Mouse (Mus musculus): Measurements from ENCODE around the gene Pakap. TPM values are rescaled to one million over a fixed set of nuclear protein-coding genes. Genes with fewer than 3 reads are reported as not detected.
A peak's percentile ranks its signal among the peaks of the same experiment; 100 is the strongest.

Pakap gene
- polyA plus RNA-seq, 1 experiment from 2014 or later: 10.5 TPM

DNA sequence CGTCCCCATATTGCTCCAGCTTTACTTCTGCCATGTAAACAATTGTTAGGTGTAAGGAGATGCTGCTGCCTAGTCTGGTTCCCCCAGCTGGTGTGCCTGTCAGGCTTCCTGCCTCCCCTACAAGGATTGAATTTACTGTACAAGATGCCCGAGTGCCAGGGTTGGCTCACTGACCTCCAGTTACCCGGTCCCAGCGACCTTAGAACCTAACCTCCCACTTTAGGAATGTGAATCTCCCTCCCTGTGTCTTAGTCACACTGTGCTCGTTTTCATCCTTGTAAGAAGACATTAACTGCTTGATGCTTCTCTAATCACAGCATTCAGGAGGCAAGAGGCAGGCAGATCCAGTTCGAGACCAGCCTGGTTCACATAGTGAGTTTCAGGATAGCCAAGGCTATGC is 293.2 kb downstream of the Pakap start:
- no peaks in the 10 kb centered on the region for H3K9me3 ChIP-seq
- no peak for ATAC-seq (ENCODE audit: low FRiP score, low read depth)
- H3K4me2 ChIP-seq: no peak overlapping the region
- H3K27me3 ChIP-seq: no peaks in the 10 kb centered on the region
- H3K36me3 ChIP-seq: peaks cover 10% of the 10 kb centered on the region; the same call in 1 of the 2 replicates
- no peak overlapping the region for H3K9ac ChIP-seq
- H3K4me1 ChIP-seq (replicated peaks): no peaks in the 10 kb centered on the region; the same call in 1 of the 2 replicates
- 79% methylated on average over 6 of the region's 6 CpGs for WGBS
- no peak overlapping the region for H3K27ac ChIP-seq (replicated peaks)
- H3K4me3 ChIP-seq: no peak overlapping the region

- Histone ChIP-seq H3K9ac (no peak overlapping the region), H3K4me3 (no peak overlapping the region), H3K4me2 (no peak overlapping the region), H3K27ac (replicated peaks) (no peak overlapping the region), H3K36me3 (peaks cover 3% of the 10 kb centered on the region; the same call in 1 of the 2 replicates), H3K4me1 (replicated peaks) (peaks cover 5% of the 10 kb centered on the region; the same call in 1 of the 2 replicates), H3K9me3 (no peaks in the 10 kb centered on the region), H3K27me3 (no peaks in the 10 kb centered on the region)
- 85% methylated on average over 8 of the region's 8 CpGs for whole genome bisulfite sequencing
- no peak for ATAC-seq (ENCODE audit: low FRiP score, low read depth)
Observed at GRCm38 (mm10) chr4:57861856-57862255, 293.9 kb downstream of the Pakap start.

DNA sequence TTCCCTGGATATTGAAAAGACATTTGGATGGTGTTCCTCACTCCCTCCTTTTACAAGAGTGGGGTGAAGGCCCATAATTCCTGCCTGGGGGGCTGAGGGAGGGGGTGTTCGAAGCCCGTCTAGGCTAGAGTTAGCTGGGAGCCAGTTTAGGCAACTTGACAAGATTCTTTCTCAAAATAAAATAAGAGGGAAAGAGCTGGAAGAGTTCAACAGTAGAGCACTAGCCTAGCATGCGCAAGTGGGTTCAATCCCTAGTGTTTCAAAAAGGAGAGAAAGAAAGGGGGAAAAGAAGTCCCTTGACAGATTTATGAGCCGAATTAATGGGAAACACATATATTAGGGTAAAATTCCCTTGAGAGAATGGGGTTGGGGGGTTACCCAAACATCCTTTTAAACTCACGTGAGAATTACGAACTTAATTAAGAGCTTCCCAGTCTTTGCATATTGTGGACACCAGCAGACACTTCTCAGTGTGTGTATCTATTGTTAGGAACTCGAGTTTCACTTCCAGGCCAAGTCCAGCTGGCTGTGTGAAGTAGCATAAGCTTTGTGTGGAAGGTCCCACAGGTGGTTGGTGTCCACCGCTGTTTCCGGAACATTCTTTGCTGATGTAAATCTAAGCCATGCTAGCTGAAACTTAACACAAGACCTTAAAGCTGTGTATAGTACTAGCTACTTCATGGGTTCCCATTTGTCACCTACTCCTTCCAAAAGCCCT is 294.4 kb downstream of the Pakap start:
- Histone ChIP-seq H3K9ac (no peak overlapping the region), H3K4me2 (no peak overlapping the region), H3K27ac (replicated peaks) (no peak overlapping the region), H3K4me3 (no peak overlapping the region), H3K4me1 (replicated peaks) (peaks cover 10% of the 10 kb centered on the region; the same call in 1 of the 2 replicates), H3K9me3 (no peaks in the 10 kb centered on the region), H3K27me3 (no peaks in the 10 kb centered on the region), H3K36me3 (no peaks in the 10 kb centered on the region)
- ATAC-seq (ENCODE audit: low FRiP score, low read depth): no peak
- WGBS: 77% methylated on average over 9 of the region's 9 CpGs

- peaks cover 12% of the 10 kb centered on the region; the same call in 1 of the 2 replicates for H3K4me1 ChIP-seq (replicated peaks)
- no peaks in the 10 kb centered on the region for H3K9me3 ChIP-seq
- H3K36me3 ChIP-seq: no peaks in the 10 kb centered on the region
- no peak overlapping the region for H3K4me3 ChIP-seq
- H3K4me2 ChIP-seq: no peak overlapping the region
- H3K9ac ChIP-seq: no peak overlapping the region
- H3K27me3 ChIP-seq: no peaks in the 10 kb centered on the region
- no peak overlapping the region for H3K27ac ChIP-seq (replicated peaks)
- no peak for ATAC-seq (ENCODE audit: low FRiP score, low read depth)
- WGBS: 41% methylated on average over 2 of the region's 2 CpGs
Observed at GRCm38 (mm10) chr4:57866088-57866487, 298.1 kb downstream of the Pakap start.

GRCm38 (mm10) chr4:57866990-57867389 is 299.0 kb downstream of the Pakap start:
- Histone ChIP-seq H3K4me3 (no peak overlapping the region), H3K4me2 (no peak overlapping the region; the same call in 1 of the 2 replicates), H3K4me1 (replicated peaks) (peaks cover 12% of the 10 kb centered on the region; the same call in 1 of the 2 replicates), H3K9ac (no peak overlapping the region), H3K9me3 (no peaks in the 10 kb centered on the region), H3K27ac (replicated peaks) (0 out of 2 replicates have a peak overlapping the region, but pooled peaks have one; percentile 27), H3K36me3 (no peaks in the 10 kb centered on the region), H3K27me3 (no peaks in the 10 kb centered on the region)
- WGBS: 50% methylated on average over 9 of the region's 9 CpGs
- ATAC-seq (ENCODE audit: low FRiP score, low read depth): peak; percentile 51; the same call in 1 of the 2 replicates

DNA sequence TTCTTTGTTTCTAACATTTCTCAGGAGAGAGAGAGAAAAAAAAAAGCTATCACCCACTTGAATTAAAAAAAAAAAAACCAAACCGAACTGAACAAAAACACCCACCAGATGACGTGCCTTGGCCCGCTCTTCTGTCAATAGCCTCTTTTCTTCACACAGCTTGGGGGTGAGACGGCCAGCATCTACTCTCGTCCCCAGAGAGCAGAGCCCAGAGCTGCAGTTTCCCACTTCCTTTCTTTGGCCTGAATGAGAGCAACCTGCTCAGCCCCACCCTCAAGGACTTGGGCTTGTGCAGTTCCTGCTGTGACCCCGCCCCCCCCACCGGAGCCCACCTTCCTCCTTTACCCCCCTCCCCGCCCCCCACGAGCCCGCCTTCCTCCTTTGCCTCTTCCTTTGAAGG is 299.5 kb downstream of the Pakap start:
- no peaks in the 10 kb centered on the region for H3K9me3 ChIP-seq
- 32% methylated on average over 9 of the region's 10 CpGs for WGBS
- no peak overlapping the region; the same call in 1 of the 2 replicates for H3K4me2 ChIP-seq
- no peak overlapping the region for H3K4me3 ChIP-seq
- no peaks in the 10 kb centered on the region for H3K36me3 ChIP-seq
- peaks cover 12% of the 10 kb centered on the region; the same call in 1 of the 2 replicates for H3K4me1 ChIP-seq (replicated peaks)
- ATAC-seq (ENCODE audit: low FRiP score, low read depth): no peak
- no peak overlapping the region for H3K27ac ChIP-seq (replicated peaks)
- no peaks in the 10 kb centered on the region for H3K27me3 ChIP-seq
- H3K9ac ChIP-seq: no peak overlapping the region

DNA sequence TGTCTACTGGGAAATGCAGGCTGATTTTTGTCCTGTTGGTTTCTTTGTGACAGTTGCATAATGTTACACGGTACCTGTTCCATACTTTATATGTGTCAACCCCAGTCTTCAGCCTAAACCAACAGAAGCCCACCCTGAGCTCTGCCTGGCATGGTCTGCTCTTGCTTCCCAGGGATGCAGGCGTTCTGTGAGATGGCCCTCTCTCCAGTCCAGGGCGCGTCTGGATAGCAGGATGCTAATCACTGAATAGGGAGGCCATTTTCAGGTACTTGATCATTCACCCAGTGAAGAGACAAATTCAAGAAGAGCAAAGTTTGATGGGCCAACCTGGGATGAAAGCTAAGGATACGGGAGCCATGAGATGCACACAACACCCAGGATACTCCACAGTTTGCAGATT is 311.2 kb downstream of the Pakap start:
- Histone ChIP-seq H3K27me3 (no peaks in the 10 kb centered on the region), H3K9me3 (no peaks in the 10 kb centered on the region), H3K9ac (no peak overlapping the region), H3K27ac (replicated peaks) (no peak overlapping the region), H3K4me1 (replicated peaks) (0 out of 2 replicates have a peak, but pooled peaks cover 1% of the 10 kb centered on the region), H3K36me3 (no peaks in the 10 kb centered on the region), H3K4me3 (no peak overlapping the region), H3K4me2 (no peak overlapping the region)
- no peak for ATAC-seq (ENCODE audit: low FRiP score, low read depth)
- WGBS: 94% methylated on average over 5 of the region's 5 CpGs

DNA sequence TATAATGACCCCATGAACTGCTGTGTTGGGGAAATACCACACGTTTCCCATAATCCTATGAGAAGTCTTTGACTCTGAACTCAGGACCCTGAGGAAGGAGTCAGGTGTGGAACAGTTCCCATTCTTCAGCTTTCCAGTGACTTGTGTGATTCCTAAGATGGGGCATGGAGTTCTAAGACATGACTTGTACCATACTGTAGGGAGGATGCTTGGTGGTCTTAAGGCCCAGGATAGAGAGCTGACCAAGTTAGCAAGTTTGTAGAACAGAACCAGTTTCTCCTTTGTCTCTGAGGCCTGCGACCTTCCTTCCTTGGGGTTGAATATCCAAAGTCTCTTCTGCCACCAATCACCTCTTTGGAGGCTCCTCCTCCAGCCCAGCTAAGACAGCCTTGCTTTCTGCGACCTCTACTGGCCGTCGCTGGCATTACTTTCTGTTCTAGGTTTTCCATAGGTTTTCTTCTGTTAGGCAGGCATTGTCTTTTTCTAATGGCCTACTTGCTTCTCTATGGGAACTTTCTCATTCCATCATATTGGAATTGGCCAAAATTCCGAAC is 311.9 kb downstream of the Pakap start:
- Histone ChIP-seq H3K4me2 (no peak overlapping the region), H3K27ac (replicated peaks) (no peak overlapping the region), H3K4me1 (replicated peaks) (0 out of 2 replicates have a peak, but pooled peaks cover 5% of the 10 kb centered on the region), H3K4me3 (no peak overlapping the region), H3K9me3 (no peaks in the 10 kb centered on the region), H3K36me3 (no peaks in the 10 kb centered on the region), H3K27me3 (no peaks in the 10 kb centered on the region), H3K9ac (no peak overlapping the region)
- WGBS: 14% methylated on average over 6 of the region's 6 CpGs
- ATAC-seq (ENCODE audit: low FRiP score, low read depth): peak; percentile 48; the same call in 1 of the 2 replicates

GRCm38 (mm10) chr4:57883520-57884421 is 315.8 kb downstream of the Pakap start:
- H3K36me3 ChIP-seq: no peaks in the 10 kb centered on the region
- H3K9me3 ChIP-seq: no peaks in the 10 kb centered on the region
- no peak overlapping the region for H3K4me3 ChIP-seq
- ATAC-seq (ENCODE audit: low FRiP score, low read depth): no peak; the same call in 1 of the 2 replicates
- no peak overlapping the region for H3K4me2 ChIP-seq
- H3K4me1 ChIP-seq (replicated peaks): peaks cover 5% of the 10 kb centered on the region; the same call in 1 of the 2 replicates
- H3K9ac ChIP-seq: no peak overlapping the region
- no peak overlapping the region for H3K27ac ChIP-seq (replicated peaks)
- WGBS: 69% methylated on average over 7 of the region's 7 CpGs
- H3K27me3 ChIP-seq: no peaks in the 10 kb centered on the region

- Histone ChIP-seq H3K27ac (replicated peaks) (no peak overlapping the region), H3K9me3 (no peaks in the 10 kb centered on the region), H3K9ac (no peak overlapping the region), H3K27me3 (no peaks in the 10 kb centered on the region), H3K4me1 (replicated peaks) (peaks cover 5% of the 10 kb centered on the region; the same call in 1 of the 2 replicates), H3K4me2 (no peak overlapping the region), H3K36me3 (no peaks in the 10 kb centered on the region), H3K4me3 (no peak overlapping the region)
- WGBS: 91% methylated on average over 3 of the region's 3 CpGs
- ATAC-seq (ENCODE audit: low FRiP score, low read depth): no peak
Observed at GRCm38 (mm10) chr4:57884511-57884910, 316.5 kb downstream of the Pakap start.

- Histone ChIP-seq H3K27me3 (no peaks in the 10 kb centered on the region), H3K9me3 (no peaks in the 10 kb centered on the region), H3K27ac (replicated peaks) (no peak overlapping the region), H3K4me3 (no peak overlapping the region), H3K9ac (no peak overlapping the region), H3K4me1 (replicated peaks) (peaks cover 5% of the 10 kb centered on the region; the same call in 1 of the 2 replicates), H3K36me3 (no peaks in the 10 kb centered on the region), H3K4me2 (no peak overlapping the region)
- 57% methylated on average over 2 of the region's 2 CpGs for WGBS
- no peak for ATAC-seq (ENCODE audit: low FRiP score, low read depth)
Observed at GRCm38 (mm10) chr4:57885186-57885585, 317.2 kb downstream of the Pakap start.
